Mouse (Mus musculus): ENCODE data around the gene Serpina11. TPM values are rescaled to one million over a fixed set of nuclear protein-coding genes. Genes with fewer than 3 reads are reported as not detected.

Gene Serpina11
- polyA plus RNA-seq, 1 experiment from 2014 or later: 23.7 TPM

GRCm38 (mm10) chr12:104000594-104000993 lies 10.8 kb upstream of the Serpina11 start:
- H3K4me3 ChIP-seq (ENCODE audit: low read depth, low read length): no peak overlapping the region
- H3K4me1 ChIP-seq (ENCODE audit: control insufficient read depth, low read depth, low read length): peaks cover 4% of the 10 kb centered on the region; the same call in 1 of the 2 replicates
- H3K27me3 ChIP-seq (ENCODE audit: control insufficient read depth, insufficient read depth, low read depth, low read length): no peaks in the 10 kb centered on the region
- ATAC-seq (ENCODE audit: low read depth): no peak
- H3K9ac ChIP-seq (ENCODE audit: low read depth, low read length): no peak overlapping the region
- H3K4me2 ChIP-seq (ENCODE audit: low read depth, low read length): no peak overlapping the region
- WGBS (ENCODE audit: insufficient replicate concordance): 59% methylated on average over 3 of the region's 3 CpGs
- no peaks in the 10 kb centered on the region for H3K36me3 ChIP-seq (ENCODE audit: control insufficient read depth, insufficient read depth)
- H3K27ac ChIP-seq (ENCODE audit: low read length): no peak overlapping the region
- no peaks in the 10 kb centered on the region for H3K9me3 ChIP-seq (replicated peaks; ENCODE audit: control insufficient read depth, low read length)

DNA sequence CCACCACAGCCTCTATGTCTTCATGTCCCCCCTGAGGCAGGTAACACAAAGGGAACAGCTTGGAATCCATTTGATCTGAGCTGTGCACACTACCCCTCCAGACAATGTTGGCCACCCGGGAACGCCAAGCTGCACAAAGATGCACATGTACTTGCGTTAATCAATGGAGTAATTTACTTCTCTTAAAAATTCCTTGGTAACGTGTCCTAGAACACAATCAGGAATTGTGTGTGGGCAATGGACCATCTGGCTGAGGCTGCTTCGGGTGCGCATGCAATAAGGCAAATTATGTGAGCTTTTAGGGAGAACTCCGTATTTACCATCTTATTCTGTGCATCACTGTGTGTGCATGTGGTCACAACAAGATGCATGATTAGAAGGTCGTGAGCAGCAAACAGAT lies 9.9 kb upstream of the Serpina11 start:
- Histone ChIP-seq H3K27me3 (ENCODE audit: control insufficient read depth, insufficient read depth, low read depth, low read length) (no peaks in the 10 kb centered on the region), H3K9ac (ENCODE audit: low read depth, low read length) (no peak overlapping the region), H3K4me1 (ENCODE audit: control insufficient read depth, low read depth, low read length) (peaks cover 4% of the 10 kb centered on the region; the same call in 1 of the 2 replicates), H3K36me3 (ENCODE audit: control insufficient read depth, insufficient read depth) (no peaks in the 10 kb centered on the region), H3K9me3 (replicated peaks; ENCODE audit: control insufficient read depth, low read length) (no peaks in the 10 kb centered on the region), H3K27ac (ENCODE audit: low read length) (no peak overlapping the region), H3K4me2 (ENCODE audit: low read depth, low read length) (no peak overlapping the region), H3K4me3 (ENCODE audit: low read depth, low read length) (no peak overlapping the region)
- no peak for ATAC-seq (ENCODE audit: low read depth)
- whole genome bisulfite sequencing (ENCODE audit: insufficient replicate concordance): 70% methylated on average over 8 of the region's 8 CpGs

GRCm38 (mm10) chr12:103996513-103996912 lies 6.8 kb upstream of the Serpina11 start:
- Histone ChIP-seq H3K27ac (ENCODE audit: low read length) (no peak overlapping the region), H3K4me2 (ENCODE audit: low read depth, low read length) (no peak overlapping the region), H3K4me1 (ENCODE audit: control insufficient read depth, low read depth, low read length) (no peaks in the 10 kb centered on the region), H3K4me3 (ENCODE audit: low read depth, low read length) (no peak overlapping the region), H3K9me3 (replicated peaks; ENCODE audit: control insufficient read depth, low read length) (no peaks in the 10 kb centered on the region), H3K27me3 (ENCODE audit: control insufficient read depth, insufficient read depth, low read depth, low read length) (no peaks in the 10 kb centered on the region), H3K36me3 (ENCODE audit: control insufficient read depth, insufficient read depth) (no peaks in the 10 kb centered on the region), H3K9ac (ENCODE audit: low read depth, low read length) (no peak overlapping the region)
- 49% methylated on average over 2 of the region's 2 CpGs for WGBS (ENCODE audit: insufficient replicate concordance)
- no peak for ATAC-seq (ENCODE audit: low read depth)

GRCm38 (mm10) chr12:103995292-103996072 lies 5.7 kb upstream of the Serpina11 start:
- ATAC-seq (ENCODE audit: low read depth): no peak
- Histone ChIP-seq H3K9me3 (replicated peaks; ENCODE audit: control insufficient read depth, low read length) (no peaks in the 10 kb centered on the region), H3K4me2 (ENCODE audit: low read depth, low read length) (no peak overlapping the region), H3K4me3 (ENCODE audit: low read depth, low read length) (no peak overlapping the region), H3K27me3 (ENCODE audit: control insufficient read depth, insufficient read depth, low read depth, low read length) (no peaks in the 10 kb centered on the region), H3K36me3 (ENCODE audit: control insufficient read depth, insufficient read depth) (no peaks in the 10 kb centered on the region), H3K27ac (ENCODE audit: low read length) (no peak overlapping the region), H3K9ac (ENCODE audit: low read depth, low read length) (no peak overlapping the region), H3K4me1 (ENCODE audit: control insufficient read depth, low read depth, low read length) (no peaks in the 10 kb centered on the region)
- 28% methylated on average over 5 of the region's 5 CpGs for WGBS (ENCODE audit: insufficient replicate concordance)

- H3K9me3 ChIP-seq (replicated peaks; ENCODE audit: control insufficient read depth, low read length): no peaks in the 10 kb centered on the region
Measured at GRCm38 (mm10) chr12:103992945-103993344, 3.2 kb upstream of the Serpina11 start.

GRCm38 (mm10) chr12:103989514-103989767 lies 316 bp downstream of the Serpina11 start:
- H3K4me3 ChIP-seq (ENCODE audit: low read depth, low read length): no peak overlapping the region
- no peak for ATAC-seq (ENCODE audit: low read depth)
- no peak overlapping the region for H3K9ac ChIP-seq (ENCODE audit: low read depth, low read length)
- no peaks in the 10 kb centered on the region for H3K27me3 ChIP-seq (ENCODE audit: control insufficient read depth, insufficient read depth, low read depth, low read length)
- peak overlapping the region; percentile 27 for H3K4me2 ChIP-seq (ENCODE audit: low read depth, low read length)
- peak overlapping the region; percentile 83 for H3K27ac ChIP-seq (ENCODE audit: low read length)
- WGBS (ENCODE audit: insufficient replicate concordance): 60% methylated on average over 2 of the region's 2 CpGs
- H3K4me1 ChIP-seq (ENCODE audit: control insufficient read depth, low read depth, low read length): peaks cover 4% of the 10 kb centered on the region; the same call in 1 of the 2 replicates
- no peaks in the 10 kb centered on the region for H3K9me3 ChIP-seq (replicated peaks; ENCODE audit: control insufficient read depth, low read length)
- H3K36me3 ChIP-seq (ENCODE audit: control insufficient read depth, insufficient read depth): no peaks in the 10 kb centered on the region

More at GRCm38 (mm10) chr12:103992945-103993344, 3.2 kb upstream of the Serpina11 start:
- WGBS (ENCODE audit: insufficient replicate concordance): 45% methylated on average over 7 of the region's 7 CpGs
- peaks cover 4% of the 10 kb centered on the region; the same call in 1 of the 2 replicates for H3K4me1 ChIP-seq (ENCODE audit: control insufficient read depth, low read depth, low read length)
- no peak overlapping the region for H3K9ac ChIP-seq (ENCODE audit: low read depth, low read length)
- H3K4me2 ChIP-seq (ENCODE audit: low read depth, low read length): no peak overlapping the region
- H3K4me3 ChIP-seq (ENCODE audit: low read depth, low read length): no peak overlapping the region
- no peak overlapping the region for H3K27ac ChIP-seq (ENCODE audit: low read length)
- no peak for ATAC-seq (ENCODE audit: low read depth)
- no peaks in the 10 kb centered on the region for H3K27me3 ChIP-seq (ENCODE audit: control insufficient read depth, insufficient read depth, low read depth, low read length)
- no peaks in the 10 kb centered on the region for H3K36me3 ChIP-seq (ENCODE audit: control insufficient read depth, insufficient read depth)

DNA sequence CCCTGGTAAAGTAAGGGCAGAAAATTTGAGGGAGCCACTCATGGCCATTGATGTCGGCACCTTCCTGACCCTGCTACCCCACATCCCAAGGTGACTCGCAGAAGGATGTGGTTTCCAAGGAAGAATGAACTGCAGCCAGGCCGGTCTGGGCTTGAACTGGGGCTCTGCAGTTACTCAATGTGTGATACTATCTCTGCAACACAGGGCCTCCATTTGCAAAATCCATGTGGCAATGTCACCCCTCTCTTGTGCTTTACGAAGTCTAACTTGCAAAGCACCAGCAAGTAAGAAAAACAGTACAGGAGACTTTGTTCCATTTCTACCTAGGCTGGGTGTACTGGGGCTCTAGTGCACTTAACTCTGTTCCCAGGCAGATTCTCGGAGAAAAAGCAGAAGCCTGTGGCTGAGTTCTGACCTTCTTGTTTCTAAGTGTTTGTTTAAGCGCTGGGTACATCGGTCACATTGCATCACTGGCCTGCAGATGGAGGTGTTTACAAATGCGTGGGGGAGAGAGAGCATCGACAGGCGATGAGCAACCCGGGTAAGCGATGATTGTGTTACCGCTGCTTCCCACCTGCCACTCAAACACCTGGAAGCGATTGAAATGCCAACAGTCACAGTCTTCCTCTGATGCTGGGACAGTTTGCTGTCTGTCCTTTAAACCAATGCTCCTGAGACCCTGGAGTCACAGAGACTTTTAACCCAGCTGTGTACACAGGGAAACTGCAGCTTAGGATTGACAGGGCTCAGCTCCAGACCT lies 823 bp downstream of the Serpina11 start:
- Histone ChIP-seq H3K4me2 (ENCODE audit: low read depth, low read length) (peak overlapping the region; percentile 27), H3K4me3 (ENCODE audit: low read depth, low read length) (no peak overlapping the region), H3K36me3 (ENCODE audit: control insufficient read depth, insufficient read depth) (no peaks in the 10 kb centered on the region), H3K27ac (ENCODE audit: low read length) (peak overlapping the region; percentile 83), H3K27me3 (ENCODE audit: control insufficient read depth, insufficient read depth, low read depth, low read length) (no peaks in the 10 kb centered on the region), H3K9me3 (replicated peaks; ENCODE audit: control insufficient read depth, low read length) (no peaks in the 10 kb centered on the region), H3K9ac (ENCODE audit: low read depth, low read length) (no peak overlapping the region), H3K4me1 (ENCODE audit: control insufficient read depth, low read depth, low read length) (peaks cover 4% of the 10 kb centered on the region; the same call in 1 of the 2 replicates)
- WGBS (ENCODE audit: insufficient replicate concordance): 30% methylated on average over 14 of the region's 14 CpGs
- peak; percentile 82 for ATAC-seq (ENCODE audit: low read depth)

DNA sequence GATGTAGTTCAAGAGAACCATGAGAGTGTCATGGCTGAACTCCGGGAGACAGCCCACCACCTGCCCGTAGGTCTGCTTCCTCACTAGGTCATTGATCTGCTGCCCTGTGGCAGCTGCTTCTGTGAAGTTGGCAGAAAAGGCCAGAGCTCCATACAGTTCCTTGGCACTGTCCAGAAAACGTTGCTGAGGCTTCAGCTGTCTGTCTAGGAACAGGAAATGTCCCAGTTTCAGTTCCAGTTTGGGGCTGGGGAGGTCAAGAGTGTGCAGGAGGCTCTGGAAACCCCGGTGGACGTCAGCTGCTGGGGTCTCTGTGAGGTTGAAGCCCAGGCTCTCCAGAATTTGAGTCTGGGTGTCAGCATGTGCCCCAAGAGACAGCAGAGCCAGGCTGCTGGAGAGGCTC lies 3.9 kb downstream of the Serpina11 start:
- H3K4me2 ChIP-seq (ENCODE audit: low read depth, low read length): no peak overlapping the region
- no peaks in the 10 kb centered on the region for H3K36me3 ChIP-seq (ENCODE audit: control insufficient read depth, insufficient read depth)
- ATAC-seq (ENCODE audit: low read depth): no peak
- H3K27ac ChIP-seq (ENCODE audit: low read length): no peak overlapping the region
- no peaks in the 10 kb centered on the region for H3K9me3 ChIP-seq (replicated peaks; ENCODE audit: control insufficient read depth, low read length)
- peaks cover 4% of the 10 kb centered on the region; the same call in 1 of the 2 replicates for H3K4me1 ChIP-seq (ENCODE audit: control insufficient read depth, low read depth, low read length)
- no peak overlapping the region for H3K9ac ChIP-seq (ENCODE audit: low read depth, low read length)
- 32% methylated on average over 5 of the region's 5 CpGs for WGBS (ENCODE audit: insufficient replicate concordance)
- no peaks in the 10 kb centered on the region for H3K27me3 ChIP-seq (ENCODE audit: control insufficient read depth, insufficient read depth, low read depth, low read length)
- no peak overlapping the region for H3K4me3 ChIP-seq (ENCODE audit: low read depth, low read length)

DNA sequence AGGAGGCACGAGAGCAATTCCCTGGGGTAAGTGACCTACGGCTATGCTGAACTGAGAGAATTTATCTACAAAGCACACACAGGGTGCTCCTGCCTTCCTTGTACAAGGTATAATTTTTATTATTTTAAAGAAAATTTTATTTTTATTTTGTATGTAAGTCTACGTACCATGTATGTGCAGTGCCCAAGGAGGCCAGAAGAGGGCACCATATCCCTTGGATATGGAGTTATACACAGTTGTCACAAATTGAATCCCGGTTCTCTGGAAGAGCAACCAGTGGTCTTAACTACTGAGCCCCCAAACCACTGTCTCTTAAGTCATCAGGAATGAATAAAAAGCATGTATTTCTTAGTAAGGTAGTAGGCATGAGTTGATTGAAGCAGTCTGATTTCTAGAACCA lies 4.8 kb downstream of the Serpina11 start:
- peaks cover 4% of the 10 kb centered on the region; the same call in 1 of the 2 replicates for H3K4me1 ChIP-seq (ENCODE audit: control insufficient read depth, low read depth, low read length)
- H3K4me3 ChIP-seq (ENCODE audit: low read depth, low read length): no peak overlapping the region
- no peak for ATAC-seq (ENCODE audit: low read depth)
- no peak overlapping the region for H3K4me2 ChIP-seq (ENCODE audit: low read depth, low read length)
- WGBS (ENCODE audit: insufficient replicate concordance): 49% methylated on average over 4 of the region's 4 CpGs
- H3K9ac ChIP-seq (ENCODE audit: low read depth, low read length): no peak overlapping the region
- no peaks in the 10 kb centered on the region for H3K27me3 ChIP-seq (ENCODE audit: control insufficient read depth, insufficient read depth, low read depth, low read length)
- H3K27ac ChIP-seq (ENCODE audit: low read length): no peak overlapping the region
- no peaks in the 10 kb centered on the region for H3K9me3 ChIP-seq (replicated peaks; ENCODE audit: control insufficient read depth, low read length)
- H3K36me3 ChIP-seq (ENCODE audit: control insufficient read depth, insufficient read depth): no peaks in the 10 kb centered on the region

Measured in liver, embryonic 16.5 days (tissue).